Mouse (Mus musculus) lung, embryonic 14.5 days (tissue): ENCODE measurements at regions not wholly inside any gene's neighbourhood (a gene's known extent, or its start where the extent isn't known, plus 50 kb on each side); places are given as distances from the start of the nearest gene placed in this dataset.

Experiments used
- ATAC-seq: fragments of 200-750 bp; cut with Nextera tagmentation; 2 replicates; pipeline ENCODE4 v1.8.0; 2017; ENCODE audit warnings: mild to moderate bottlenecking, moderate TSS enrichment, moderate library complexity; ENCODE audit not compliant: insufficient read depth
- DNase-seq: peaks from one replicate; pipeline ENCODE4 v3.0.0-alpha.2; 2015
- H3K27ac ChIP-seq: fragments of 300-500 bp; sonication (generic); 2 replicates; pipeline ENCODE4 v1.5.1; 2014; ENCODE audit warnings: low read depth, mild to moderate bottlenecking, moderate library complexity
- H3K27me3 ChIP-seq: fragments of 300-500 bp; sonication (generic); 2 replicates; pipeline ENCODE4 v1.6.1; 2014; ENCODE audit warnings: low read length, control low read depth; ENCODE audit not compliant: insufficient read depth
- H3K36me3 ChIP-seq: fragments of 300-500 bp; sonication (generic); 2 replicates; pipeline ENCODE4 v1.6.1; 2014; ENCODE audit warnings: control low read depth; ENCODE audit not compliant: insufficient read depth
- H3K4me1 ChIP-seq: fragments of 300-500 bp; sonication (generic); 2 replicates; pipeline ENCODE4 v1.6.1; 2014; ENCODE audit warnings: antibody characterized with exemption, control low read depth; ENCODE audit not compliant: insufficient read depth
- H3K4me2 ChIP-seq: fragments of 300-500 bp; sonication (generic); 2 replicates; pipeline ENCODE4 v1.6.1; 2014; ENCODE audit warnings: mild to moderate bottlenecking
- H3K4me3 ChIP-seq: fragments of 300-500 bp; sonication (generic); 2 replicates; pipeline ENCODE4 v1.5.1; 2014; ENCODE audit warnings: low read depth, low read length
- H3K9ac ChIP-seq: fragments of 300-500 bp; sonication (generic); 2 replicates; pipeline ENCODE4 v1.6.1; 2014
- H3K9me3 ChIP-seq: fragments of 300-500 bp; sonication (generic); 2 replicates; pipeline ENCODE4 v1.6.1; 2016; ENCODE audit warnings: low read depth, low read length, control low read depth
- CTCF ChIP-seq: IDR thresholded peaks from 2 replicates; pipeline ENCODE4 v1.5.1; 2016; ENCODE audit warnings: antibody characterized with exemption, low read depth
- WGBS: fragments of 180-500 bp; shearing (Covaris S2); extraction: QIAGEN DNeasy Blood & Tissue Kit; methylation state at CpG from one replicate; pipeline ENCODE4 v1.1.7; 2014; 5-methylcytosine and 5-hydroxymethylcytosine counted together

DNA sequence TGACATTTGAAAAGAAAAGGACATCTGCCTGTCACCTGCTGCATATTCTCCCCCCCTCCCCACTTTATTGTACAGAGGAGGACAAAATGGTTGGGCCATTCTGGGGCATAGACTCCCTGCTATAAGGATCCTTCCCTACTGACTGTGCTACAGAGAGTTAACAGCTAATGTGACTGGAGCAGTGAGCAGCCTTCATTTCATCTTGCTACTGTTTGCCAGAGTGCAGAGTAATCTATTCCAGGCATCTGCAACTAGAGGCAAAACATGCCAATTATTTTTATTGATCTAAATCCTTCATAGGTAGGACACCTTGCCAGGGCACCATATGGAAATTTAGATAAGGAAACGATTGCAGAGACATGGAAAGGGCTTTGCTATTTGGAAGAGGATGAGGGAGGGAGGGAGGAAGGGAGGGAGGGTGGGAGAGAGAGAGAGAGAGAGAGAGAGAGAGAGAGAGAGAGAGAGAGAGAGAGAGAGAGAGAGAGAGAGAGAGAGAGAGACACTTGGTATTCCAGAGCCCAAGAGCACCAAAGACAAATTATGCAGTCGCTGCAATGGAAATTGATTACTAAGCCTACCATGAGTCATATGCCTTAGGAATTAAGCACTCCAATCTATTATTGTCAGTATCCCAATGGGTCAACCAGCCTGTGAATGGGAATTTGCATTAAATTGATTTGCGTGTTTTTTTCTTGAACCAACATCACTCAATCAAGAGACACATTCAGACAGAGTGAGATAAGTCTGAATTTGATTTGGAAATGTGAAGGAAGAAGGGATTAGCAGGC is 426.0 kb downstream of the Sqor start:
- H3K36me3 ChIP-seq = no peaks in the 10 kb centered on the region
- no peak for ATAC-seq
- WGBS = 54% methylated on average over 3 of the region's 3 CpGs
- no peak overlapping the region for H3K4me2 ChIP-seq
- H3K27ac ChIP-seq = no peak overlapping the region
- H3K9me3 ChIP-seq = no peaks in the 10 kb centered on the region
- no peak overlapping the region for H3K4me3 ChIP-seq
- DNase-seq = no peak
- H3K27me3 ChIP-seq = no peaks in the 10 kb centered on the region
- no peak overlapping the region for H3K9ac ChIP-seq
- no peaks in the 10 kb centered on the region for H3K4me1 ChIP-seq
- no peak for TF ChIP-seq CTCF

DNA sequence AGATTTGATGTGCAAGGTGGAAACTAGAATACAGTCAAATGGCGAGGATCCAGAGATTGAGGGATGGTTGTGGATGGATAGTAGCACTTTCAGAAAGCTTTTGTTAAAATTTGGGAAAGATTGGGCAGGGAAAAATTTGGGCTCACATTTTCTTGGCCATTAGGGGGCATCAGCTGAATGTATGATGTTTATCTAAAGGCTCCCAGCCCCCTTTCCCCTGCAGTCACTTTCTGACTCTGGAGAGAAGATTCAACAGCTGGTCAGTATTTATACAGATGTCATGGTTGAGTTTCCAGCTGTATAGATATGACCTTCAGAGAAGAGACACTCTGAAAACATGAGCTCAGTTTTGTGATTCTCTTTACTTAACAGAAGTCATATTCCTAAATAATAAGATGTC is 429.5 kb downstream of the Sqor start:
- 0 out of 2 replicates have a peak, but pooled peaks have one; percentile 68 for ATAC-seq
- Histone ChIP-seq H3K4me2 (no peak overlapping the region), H3K36me3 (no peaks in the 10 kb centered on the region), H3K9me3 (no peaks in the 10 kb centered on the region), H3K4me1 (no peaks in the 10 kb centered on the region), H3K27me3 (no peaks in the 10 kb centered on the region), H3K4me3 (no peak overlapping the region), H3K27ac (no peak overlapping the region), H3K9ac (no peak overlapping the region)
- DNase-seq = peak; percentile 68
- peak; percentile 27 for TF ChIP-seq CTCF
- 27% methylated on average over 1 of the region's 1 CpGs for WGBS
